Mouse (Mus musculus): Measurements from ENCODE around the gene Usp12. TPM values are rescaled to one million over a fixed set of nuclear protein-coding genes. Genes with fewer than 3 reads are reported as not detected.
A peak's percentile ranks its signal among the peaks of the same experiment; 100 is the strongest.

Gene Usp12
- total RNA-seq, 2 experiments from 2014 or later: 64.4 to 67.3 TPM

- DNase-seq (ENCODE audit: low spot score in 2 of 2): no peak
Measured at GRCm38 (mm10) chr5:146699433-146700019, 95.3 kb downstream of the Usp12 start.

DNA sequence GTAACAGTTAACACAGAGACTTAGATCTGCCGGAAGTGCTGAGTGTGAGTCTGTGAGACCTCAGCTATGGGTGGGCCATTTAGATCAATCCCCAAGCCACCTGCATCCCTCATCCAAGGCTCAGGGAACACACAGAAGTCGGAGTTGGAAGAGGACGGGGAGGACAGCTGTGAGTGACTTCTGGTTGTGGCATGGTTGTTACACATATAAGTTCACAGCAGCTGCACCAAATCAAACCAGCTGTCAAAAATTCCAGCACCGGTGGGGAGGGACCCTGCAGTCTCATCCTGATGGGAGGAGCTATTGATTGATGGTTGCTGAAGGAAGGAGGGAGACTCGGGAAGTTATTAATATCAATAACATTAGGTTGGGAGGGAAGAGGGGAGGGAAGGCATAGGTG lies 99.3 kb downstream of the Usp12 start:
- DNase-seq (ENCODE audit: low spot score in 2 of 2): no peak

- no peak for DNase-seq (ENCODE audit: low spot score in 2 of 2)
Measured at GRCm38 (mm10) chr5:146692976-146693361, 101.8 kb downstream of the Usp12 start.

DNA sequence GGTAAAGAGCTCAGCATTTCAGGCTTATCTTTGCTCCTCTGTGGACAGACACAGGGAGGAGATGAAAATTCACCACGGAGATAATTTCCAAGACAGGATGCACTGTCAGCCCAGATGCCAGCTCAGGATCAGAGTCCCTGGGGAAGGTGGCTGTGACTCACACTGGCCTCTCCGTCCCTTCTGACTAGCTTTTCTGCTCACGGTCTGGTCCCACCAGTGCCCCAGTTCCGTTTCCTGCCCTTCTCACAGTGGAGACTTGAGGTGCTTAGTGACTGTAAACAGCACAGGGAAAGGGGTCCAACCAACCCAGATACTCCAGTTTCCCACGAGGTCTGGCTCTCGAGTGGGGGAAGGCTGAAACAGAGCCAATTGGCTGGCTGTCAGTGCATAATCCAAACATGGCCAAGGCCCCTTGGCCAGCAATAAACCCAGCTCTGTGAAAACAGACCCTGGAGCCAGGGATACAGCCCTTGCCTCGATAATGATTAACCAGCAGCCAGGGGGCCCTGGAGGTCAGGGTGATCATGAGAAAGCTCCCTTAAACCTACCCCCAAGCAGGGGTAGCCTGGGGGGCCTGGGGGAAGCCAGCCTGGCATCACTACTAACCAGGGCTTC lies 102.3 kb downstream of the Usp12 start:
- DNase-seq (ENCODE audit: low spot score in 2 of 2): peak; percentile 70 to 76

DNA sequence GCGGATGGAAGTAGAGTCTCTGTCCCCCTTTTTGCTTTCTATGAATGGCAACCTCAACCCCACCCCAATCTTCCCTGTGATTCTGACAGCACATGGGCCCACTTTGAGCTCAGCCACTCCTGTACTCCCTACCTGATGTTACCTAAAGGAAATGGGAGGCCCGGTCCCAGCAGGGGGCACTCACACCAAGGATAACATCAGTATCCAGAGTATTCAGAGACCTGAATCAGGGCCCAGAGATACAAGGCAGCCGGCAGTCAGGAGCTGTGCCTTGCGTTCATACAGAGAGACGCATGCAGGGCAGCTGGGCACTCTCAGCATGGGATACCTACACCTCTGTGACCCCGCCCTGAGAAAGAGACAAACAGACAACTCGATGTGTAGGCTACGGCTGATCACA lies 103.1 kb downstream of the Usp12 start:
- no peak for DNase-seq (ENCODE audit: low spot score in 2 of 2)

DNA sequence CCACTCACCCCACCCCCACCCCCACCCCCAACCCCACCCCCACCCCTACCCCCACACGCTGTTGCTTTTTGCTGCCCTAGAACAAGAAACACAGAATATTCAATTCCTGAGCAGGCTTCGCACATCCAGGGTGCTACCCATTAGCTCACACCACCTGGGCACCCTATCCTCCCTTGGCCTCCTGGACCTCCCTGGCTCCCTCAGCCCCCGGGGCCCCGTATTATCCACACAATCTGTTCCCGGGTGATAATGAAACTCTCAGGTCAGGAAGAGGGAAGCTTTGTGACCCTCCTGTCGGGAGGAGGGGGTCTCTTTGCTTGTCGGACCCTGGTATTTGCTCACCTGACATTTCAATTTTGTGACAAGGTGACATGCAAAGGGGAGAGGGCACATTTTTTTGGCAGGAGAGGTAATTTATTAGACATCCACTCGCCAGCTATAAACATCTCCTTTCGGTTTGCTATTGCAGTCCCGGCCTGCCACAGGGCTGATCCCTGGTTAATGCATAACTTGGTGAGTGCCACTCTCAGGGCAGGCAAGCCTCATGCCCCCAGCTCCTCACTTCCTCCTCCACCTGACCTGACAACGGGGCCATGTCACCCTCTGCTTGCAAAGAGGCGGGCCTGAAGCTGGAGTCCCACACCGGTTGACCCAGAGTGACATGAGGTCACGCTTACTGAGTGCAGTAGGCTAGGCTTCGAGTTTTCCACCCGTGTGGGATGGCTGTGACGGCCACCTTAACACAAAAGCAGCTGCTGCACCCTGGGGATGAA lies 107.1 kb downstream of the Usp12 start:
- no peak for DNase-seq (ENCODE audit: low spot score in 2 of 2)

- DNase-seq (ENCODE audit: low spot score in 2 of 2): no peak
Measured at GRCm38 (mm10) chr5:146686954-146687353, 107.9 kb downstream of the Usp12 start.

Other genes with a start within 250 kb of the Usp12 start
- not detected for gene Gm3415, start 238.9 kb downstream of the Usp12 start, total RNA-seq (2021)
- gene Gpr12, start 209.8 kb downstream of the Usp12 start, total RNA-seq (2021): 10 to 100 TPM; 46.1 to 46.9 TPM
- gene Rpl21, start 37.9 kb upstream of the Usp12 start, total RNA-seq (2021): 100 to 1,000 TPM; 264 to 265 TPM
- gene Rasl11a, start 50.1 kb upstream of the Usp12 start, total RNA-seq (2021): 10 to 100 TPM; 17.6 to 21.7 TPM
- 10 to 100 TPM; 29.0 to 33.9 TPM for gene Gtf3a, start 153.7 kb upstream of the Usp12 start, total RNA-seq (2021)
- 10 to 100 TPM; 15.5 to 17.8 TPM for gene Mtif3, start 168.8 kb upstream of the Usp12 start, total RNA-seq (2021)

Measured in layer of hippocampus, postnatal 10 days (tissue).